Mouse (Mus musculus) liver, postnatal 0 days (tissue): ENCODE data around the gene Synj2bp. TPM values are rescaled to one million over a fixed set of nuclear protein-coding genes. Genes with fewer than 3 reads are reported as not detected.

ENCODE experiments used
- ATAC-seq: fragments of 200-750 bp; cut with Nextera tagmentation; 2 replicates; pipeline ENCODE4 v1.8.0; 2017; ENCODE audit warnings: mild to moderate bottlenecking, moderate library complexity
- DNase-seq: peaks from one replicate; pipeline ENCODE4 v3.0.0-alpha.2; 2016
- H3K27ac ChIP-seq: fragments of 300-500 bp; sonication (generic); 2 replicates; pipeline ENCODE4 v1.5.1; 2014; ENCODE audit warnings: antibody characterized with exemption, moderate library complexity, mild to moderate bottlenecking, low read depth
- H3K27me3 ChIP-seq: fragments of 300-500 bp; sonication (generic); 2 replicates; pipeline ENCODE4 v1.6.1; 2014; ENCODE audit warnings: low read length, control low read depth, mixed read lengths; ENCODE audit not compliant: insufficient read depth
- H3K36me3 ChIP-seq: fragments of 300-500 bp; sonication (generic); replicated peaks from 2 replicates; pipeline ENCODE4 v1.6.1; 2014; ENCODE audit warnings: mild to moderate bottlenecking, control low read depth, low read length, moderate library complexity, mixed read lengths; ENCODE audit not compliant: insufficient read depth
- H3K4me1 ChIP-seq: fragments of 300-500 bp; sonication (generic); 2 replicates; pipeline ENCODE4 v1.6.1; 2014; ENCODE audit warnings: antibody characterized with exemption, mild to moderate bottlenecking, control low read depth; ENCODE audit not compliant: insufficient read depth
- H3K4me2 ChIP-seq: fragments of 300-500 bp; sonication (generic); 2 replicates; pipeline ENCODE4 v1.6.1; 2014; ENCODE audit warnings: low read depth, mild to moderate bottlenecking, low read length, moderate library complexity, mixed read lengths
- H3K4me3 ChIP-seq: fragments of 300-500 bp; sonication (generic); 2 replicates; pipeline ENCODE4 v1.5.1; 2014; ENCODE audit warnings: low read depth, low read length
- H3K9ac ChIP-seq: fragments of 300-500 bp; sonication (generic); replicated peaks from 2 replicates; pipeline ENCODE4 v1.6.1; 2014; ENCODE audit warnings: mild to moderate bottlenecking, moderate library complexity
- H3K9me3 ChIP-seq: fragments of 300-500 bp; sonication (generic); 2 replicates; pipeline ENCODE4 v1.6.1; 2016; ENCODE audit warnings: mild to moderate bottlenecking, control low read depth, low read length, mixed read lengths
- CTCF ChIP-seq: sonication (generic); IDR thresholded peaks from 2 replicates; pipeline ENCODE4 v1.5.1; 2016; ENCODE audit warnings: antibody characterized with exemption, low read depth
- EP300 ChIP-seq: IDR thresholded peaks from 2 replicates; pipeline ENCODE4 v1.6.1; 2016; ENCODE audit warnings: antibody characterized with exemption, low read depth, mild to moderate bottlenecking
- WGBS: fragments of 180-500 bp; shearing (Covaris S2); extraction: QIAGEN DNeasy Blood & Tissue Kit; methylation state at CpG from one replicate; pipeline ENCODE4 v1.1.7; 2014; ENCODE audit not compliant: insufficient replicate concordance; 5-methylcytosine and 5-hydroxymethylcytosine counted together
- polyA plus RNA-seq: library from polyadenylated mRNA; unstranded; fragments of >200 nt; fragmentation: Nextera tagmentation; extraction: Ambion mirVana; gene quantifications from 2 replicates; pipeline ENCODE4 v1.2.1, GENCODE M21; 2015

The Synj2bp gene
- polyA plus RNA-seq = 14.8 and 15.4 TPM in 2 replicates

DNA sequence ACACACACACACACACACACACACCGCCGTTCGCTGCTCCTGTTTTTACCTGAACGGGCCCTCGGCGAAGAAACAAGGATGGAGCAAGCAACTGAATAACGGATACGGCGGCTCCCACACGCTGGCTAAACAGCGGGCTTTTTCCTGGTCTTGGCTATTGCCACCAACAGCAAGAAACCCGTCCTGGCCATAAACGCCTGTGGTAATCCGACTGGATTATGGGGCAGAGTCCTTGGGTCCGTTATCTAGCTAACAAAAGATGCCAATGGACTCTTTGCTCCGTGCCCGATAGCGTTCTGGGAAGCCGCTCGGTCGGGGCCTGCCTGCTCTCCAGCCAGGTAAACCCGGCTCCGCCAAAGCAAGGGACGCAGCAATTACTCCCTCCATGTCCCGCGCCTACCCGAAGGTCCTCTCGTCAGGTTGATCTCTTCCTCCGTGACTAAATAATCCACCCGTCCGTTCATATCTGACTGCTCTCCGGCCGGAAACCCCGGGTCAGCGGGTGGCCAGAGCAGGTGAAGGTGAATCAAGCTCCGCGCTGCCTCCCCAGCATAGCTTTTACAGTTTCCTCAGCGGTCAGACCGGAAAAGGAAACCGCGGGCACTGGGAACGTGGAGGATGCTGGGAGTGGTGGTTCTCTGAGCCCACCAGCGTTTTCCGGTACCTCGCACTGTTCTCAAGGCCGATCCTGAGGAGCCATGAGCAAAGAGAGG is at the start of gene Synj2bp, which contains the start of gene Gm20498:
Gene Synj2bp, minus strand, starts transcription at position 596 of the 713 bp plus-strand sequence.
Gene Gm20498, minus strand, starts transcription at position 590 of the 713 bp plus-strand sequence.
- peaks cover 9% of the 10 kb centered on the region for H3K4me1 ChIP-seq
- DNase-seq = peak; percentile 86
- H3K27me3 ChIP-seq = no peaks in the 10 kb centered on the region
- H3K36me3 ChIP-seq = no peaks in the 10 kb centered on the region
- peak within 1 kb of the TSS; percentile 90 for H3K9ac ChIP-seq
- H3K4me2 ChIP-seq = peak within 1 kb of the TSS; percentile 70
- peak; percentile 94 for ATAC-seq
- H3K4me3 ChIP-seq = peak within 1 kb of the TSS; percentile 94
- no peaks in the 10 kb centered on the region for H3K9me3 ChIP-seq
- H3K27ac ChIP-seq = peak within 1 kb of the TSS; percentile 91
- WGBS = under 1% methylated on average over 46 of the region's 46 CpGs
- no peak for TF ChIP-seq CTCF
- no peak; the same call in 1 of the 2 replicates for TF ChIP-seq EP300

DNA sequence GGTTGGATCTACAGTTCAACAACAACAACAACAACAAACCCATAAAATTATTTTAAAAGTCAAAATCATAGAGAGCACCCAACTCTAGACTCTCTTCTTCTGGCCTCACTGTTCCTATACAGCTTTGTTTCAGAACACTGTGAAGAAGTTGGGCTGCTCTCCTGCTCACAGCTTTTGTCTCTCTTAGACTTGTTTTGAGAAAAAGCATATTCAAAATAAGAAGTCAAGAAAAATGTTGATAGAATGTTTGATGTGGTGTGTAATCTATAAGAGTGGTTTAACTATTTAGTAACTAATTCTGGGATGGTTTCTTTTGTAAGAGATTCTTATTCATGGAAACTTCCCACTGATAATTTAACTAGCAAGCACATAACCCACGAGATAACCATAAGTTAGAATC is 35.7 kb upstream of the Synj2bp start, which contains the start of gene Adam21:
Gene Adam21, minus strand, starts transcription at position 101 of the 400 bp plus-strand sequence.
- no peak for DNase-seq
- Histone ChIP-seq H3K4me3 (no peak within 1 kb of the TSS), H3K36me3 (peaks cover 5% of the 10 kb centered on the region; the same call in 1 of the 2 replicates), H3K9me3 (no peaks in the 10 kb centered on the region), H3K4me1 (no peaks in the 10 kb centered on the region), H3K4me2 (no peak within 1 kb of the TSS), H3K27ac (no peak within 1 kb of the TSS), H3K9ac (no peak within 1 kb of the TSS), H3K27me3 (no peaks in the 10 kb centered on the region)
- TF ChIP-seq EP300 (no peak), CTCF (no peak)
- ATAC-seq = no peak
- WGBS = 73% methylated on average over 1 of the region's 1 CpGs

- no peak overlapping the region for H3K4me3 ChIP-seq
- H3K4me1 ChIP-seq = no peaks in the 10 kb centered on the region
- H3K36me3 ChIP-seq = peaks cover 2% of the 10 kb centered on the region; the same call in 1 of the 2 replicates
- WGBS = 64% methylated on average over 5 of the region's 5 CpGs
- no peak for ATAC-seq
- H3K9ac ChIP-seq = no peak overlapping the region
- H3K9me3 ChIP-seq = no peaks in the 10 kb centered on the region
- H3K4me2 ChIP-seq = no peak overlapping the region
- H3K27me3 ChIP-seq = no peaks in the 10 kb centered on the region
- no peak overlapping the region for H3K27ac ChIP-seq
- TF ChIP-seq CTCF (no peak), EP300 (no peak)
- no peak for DNase-seq
Observed at GRCm38 (mm10) chr12:81567931-81568330, 35.2 kb upstream of the Synj2bp start.

DNA sequence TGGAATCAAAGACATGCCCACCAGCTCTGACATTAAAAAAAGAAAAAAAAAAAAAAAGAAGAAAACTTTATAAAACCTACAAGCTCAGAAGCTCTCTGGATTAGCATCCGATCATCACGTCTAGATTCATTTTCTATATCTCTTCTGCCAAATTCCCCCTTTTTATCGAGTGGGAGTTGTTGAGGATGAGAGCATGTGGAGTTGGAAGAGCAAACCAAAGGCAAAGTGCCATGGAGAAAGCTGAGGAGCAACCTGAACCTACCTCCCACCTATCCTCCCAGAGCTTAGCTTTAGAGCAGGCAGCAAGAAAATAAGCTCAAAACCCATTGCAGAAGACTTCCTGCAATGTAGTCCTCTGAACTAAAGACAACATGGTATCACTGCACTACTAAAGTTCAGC is 31.5 kb upstream of the Synj2bp start:
- H3K4me3 ChIP-seq = no peak overlapping the region
- no peak for TF ChIP-seq EP300
- no peak for TF ChIP-seq CTCF
- no peaks in the 10 kb centered on the region for H3K27me3 ChIP-seq
- H3K9me3 ChIP-seq = no peaks in the 10 kb centered on the region
- WGBS = 87% methylated on average over 3 of the region's 3 CpGs
- H3K36me3 ChIP-seq = no peaks in the 10 kb centered on the region
- no peak overlapping the region for H3K27ac ChIP-seq
- DNase-seq (no peak), ATAC-seq (no peak)
- H3K4me2 ChIP-seq = no peak overlapping the region
- no peaks in the 10 kb centered on the region for H3K4me1 ChIP-seq
- H3K9ac ChIP-seq = no peak overlapping the region

DNA sequence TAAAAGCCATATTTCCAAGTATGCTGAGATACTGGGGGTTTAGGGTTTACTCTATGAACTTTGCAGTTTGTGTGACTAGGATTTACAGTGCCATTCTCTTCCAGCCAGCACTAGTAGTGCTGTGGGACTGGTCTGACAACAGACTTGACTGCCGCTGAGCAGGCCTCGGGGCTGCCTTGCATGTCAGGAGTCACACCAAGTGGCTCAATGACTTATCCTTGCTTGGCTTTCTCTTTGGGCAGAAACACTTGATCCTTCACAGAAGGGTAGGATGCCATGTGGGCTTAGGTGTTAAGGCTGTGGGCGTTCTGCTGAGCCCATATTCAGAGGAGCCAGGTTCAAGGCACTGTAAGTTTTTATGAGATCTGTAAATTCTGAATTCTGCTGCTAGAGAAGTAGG is 16.6 kb upstream of the Synj2bp start:
- Histone ChIP-seq H3K9me3 (no peaks in the 10 kb centered on the region), H3K9ac (no peak overlapping the region), H3K27me3 (no peaks in the 10 kb centered on the region), H3K4me2 (no peak overlapping the region), H3K36me3 (no peaks in the 10 kb centered on the region), H3K4me3 (no peak overlapping the region), H3K27ac (no peak overlapping the region), H3K4me1 (no peaks in the 10 kb centered on the region)
- TF ChIP-seq EP300 (no peak), CTCF (no peak)
- WGBS = 73% methylated on average over 3 of the region's 3 CpGs
- ATAC-seq (no peak), DNase-seq (no peak)

GRCm38 (mm10) chr12:81547163-81547562 is 14.5 kb upstream of the Synj2bp start:
- no peak overlapping the region for H3K27ac ChIP-seq
- DNase-seq = no peak
- no peaks in the 10 kb centered on the region for H3K4me1 ChIP-seq
- no peak overlapping the region for H3K4me2 ChIP-seq
- ATAC-seq = no peak
- no peak overlapping the region for H3K9ac ChIP-seq
- H3K9me3 ChIP-seq = no peaks in the 10 kb centered on the region
- no peaks in the 10 kb centered on the region for H3K36me3 ChIP-seq
- H3K27me3 ChIP-seq = no peaks in the 10 kb centered on the region
- no peak overlapping the region for H3K4me3 ChIP-seq
- WGBS = 38% methylated on average over 4 of the region's 4 CpGs
- TF ChIP-seq EP300 (no peak), CTCF (no peak)
